Mouse (Mus musculus): Measurements from ENCODE around the gene Hist1h3d. TPM values are rescaled to one million over a fixed set of nuclear protein-coding genes. Genes with fewer than 3 reads are reported as not detected.
A peak's percentile ranks its signal among the peaks of the same experiment; 100 is the strongest.
"Not testable (repeated sequence)": the region's sequence is repeated elsewhere in the genome, so short reads cannot be mapped to it uniquely, and the experiment has no call there.

Hist1h3d gene
- total RNA-seq, 2 experiments from 2014 or later: 7.4 TPM

- DNase-seq: not testable (repeated sequence)
Measured at GRCm38 (mm10) chr13:23542225-23542980, 33.2 kb upstream of the Hist1h3d start.

- DNase-seq: peak; percentile 59 to 71
Measured at GRCm38 (mm10) chr13:23542999-23543607, 32.5 kb upstream of the Hist1h3d start, which contains the start of gene Hist1h2bh. Hist1h2bh (minus strand) TSS chr13:23543392.

- DNase-seq: peak; percentile 66 to 70
Measured at GRCm38 (mm10) chr13:23543965-23544786, 31.4 kb upstream of the Hist1h3d start, which contains the start of gene Hist1h3f. Hist1h3f (plus strand) TSS chr13:23544052.

- peak in 1 of 2 experiments; percentile 19 for DNase-seq
Measured at GRCm38 (mm10) chr13:23544787-23545120, 30.8 kb upstream of the Hist1h3d start.

DNA sequence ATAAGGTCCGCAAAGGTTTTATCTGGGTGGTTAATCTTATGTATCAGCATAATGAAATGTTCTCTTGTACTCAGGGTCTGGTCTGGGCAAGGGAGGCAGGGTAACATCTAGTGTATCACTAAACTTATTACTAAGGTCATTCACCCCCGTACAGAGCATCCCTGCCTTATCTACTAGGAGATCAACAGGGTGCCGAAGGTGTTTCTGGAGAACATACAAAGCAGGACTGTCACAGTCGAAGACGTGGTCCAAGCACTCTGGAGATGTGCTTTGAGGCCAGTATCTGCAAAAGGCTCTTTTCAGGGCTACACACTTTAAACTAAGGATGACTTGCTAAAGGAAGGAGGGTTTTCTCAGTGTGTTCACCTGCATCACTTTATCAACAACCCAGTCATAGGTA is 28.9 kb upstream of the Hist1h3d start:
- no peak for DNase-seq

DNA sequence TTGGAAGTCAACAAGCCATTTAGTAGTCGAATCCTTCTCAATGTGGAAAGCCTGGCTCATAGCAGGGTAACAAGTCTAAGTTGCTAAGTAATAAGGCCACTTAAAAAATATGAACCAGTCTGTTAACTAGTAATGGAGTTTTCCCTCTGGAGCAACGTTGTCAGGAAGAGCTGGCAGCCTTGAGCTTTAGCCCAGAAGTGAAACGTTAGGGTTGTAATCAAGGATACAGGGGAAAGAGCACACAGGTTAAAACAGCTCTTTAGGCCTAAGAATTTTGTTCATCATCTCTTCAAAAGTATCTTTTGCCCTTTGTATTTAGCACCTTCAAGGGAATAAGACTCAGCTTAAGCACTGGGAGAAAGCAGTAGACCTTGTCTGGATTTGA is 24.8 kb upstream of the Hist1h3d start:
- DNase-seq: no peak

GRCm38 (mm10) chr13:23551146-23551834 is 24.3 kb upstream of the Hist1h3d start, which contains the start of gene Hist1h4f:
Hist1h4f (minus strand) TSS chr13:23551648.
- DNase-seq: peak; percentile 84 to 86

DNA sequence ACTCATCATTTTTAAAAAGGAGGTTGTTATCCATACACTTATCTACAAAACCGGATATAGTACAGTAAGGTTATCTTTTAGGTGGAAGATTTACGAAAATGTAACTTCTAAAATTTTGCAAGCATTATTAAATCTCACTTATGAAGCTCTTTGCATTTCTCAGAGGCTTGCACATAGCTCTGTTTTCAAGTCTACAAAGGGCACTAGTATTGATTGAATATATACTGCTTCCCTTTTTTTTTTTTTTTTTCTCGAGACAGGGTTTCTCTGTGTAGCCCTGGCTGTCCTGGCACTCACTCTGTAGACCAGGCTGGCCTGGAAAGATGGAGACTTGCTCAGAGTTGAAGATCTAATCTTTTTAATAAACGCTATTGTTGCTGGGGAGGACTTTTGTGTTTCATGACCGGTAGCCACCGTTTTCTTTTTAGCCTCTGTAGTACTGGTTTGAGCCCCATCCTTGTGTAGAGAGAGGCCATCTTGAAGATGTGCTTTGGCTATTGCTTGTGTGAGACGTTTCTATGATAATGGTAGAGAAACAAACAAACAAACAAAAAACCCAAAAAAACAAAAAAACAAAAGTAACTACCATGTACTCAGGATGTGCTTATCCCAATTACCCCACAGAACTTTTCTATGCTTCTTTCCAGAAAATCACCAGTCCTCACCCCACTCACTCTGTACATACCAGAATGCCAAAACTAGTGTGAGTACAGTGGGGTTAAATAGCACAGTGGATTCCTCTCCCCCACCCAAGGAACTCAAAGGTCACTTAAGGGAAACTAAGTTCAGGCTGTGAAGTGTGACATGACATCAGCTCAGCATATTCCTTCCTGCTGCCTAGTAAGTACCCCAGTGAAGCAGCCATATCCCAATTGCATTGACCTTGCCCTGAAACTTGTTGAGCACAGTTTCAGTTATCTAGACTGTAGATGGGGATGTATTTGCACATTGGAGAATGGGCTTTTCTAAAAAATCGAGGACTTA is 23.3 kb upstream of the Hist1h3d start:
- no peak for DNase-seq

GRCm38 (mm10) chr13:23552962-23553361 is 22.6 kb upstream of the Hist1h3d start, which contains the start of gene Hist1h1d:
Hist1h1d (plus strand) TSS chr13:23553262.
- no peak for DNase-seq

GRCm38 (mm10) chr13:23554393-23554792 is 21.2 kb upstream of the Hist1h3d start:
- no peak for DNase-seq

- DNase-seq: peak; percentile 80 to 81
Measured at GRCm38 (mm10) chr13:23554925-23555838, 20.4 kb upstream of the Hist1h3d start.

GRCm38 (mm10) chr13:23555839-23556416 is 19.6 kb upstream of the Hist1h3d start:
- DNase-seq: peak; percentile 45 to 61

- no peak for DNase-seq
Measured at GRCm38 (mm10) chr13:23556906-23557305, 18.7 kb upstream of the Hist1h3d start.

GRCm38 (mm10) chr13:23560699-23561098 is 14.9 kb upstream of the Hist1h3d start:
- DNase-seq: not testable (repeated sequence)

- DNase-seq: not testable (repeated sequence)
Measured at GRCm38 (mm10) chr13:23561531-23561882, 14.1 kb upstream of the Hist1h3d start.

- peak; percentile 91 to 92 for DNase-seq
Measured at GRCm38 (mm10) chr13:23561883-23562659, 13.5 kb upstream of the Hist1h3d start, which contains the start of gene Hist1h3e. Hist1h3e (minus strand) TSS chr13:23562369.

GRCm38 (mm10) chr13:23562699-23563462 is 12.7 kb upstream of the Hist1h3d start:
- DNase-seq: no peak
